Mouse (Mus musculus) c-Kit-positive CD71-positive TER-119-negative erythroid progenitor cells, embryonic 14.5 days (primary cell): Measurements from ENCODE around the gene Ywhah.
"Not testable (repeated sequence)": the region's sequence is repeated elsewhere in the genome, so short reads cannot be mapped to it uniquely, and the experiment has no call there.

Source experiments
- DNase-seq: peaks from one replicate; pipeline ENCODE4 v3.0.0-alpha.2; 2013; ENCODE audit warnings: low read depth

Gene Ywhah

GRCm38 (mm10) chr5:33011132-33012106 is 7.2 kb upstream of the Ywhah start:
- DNase-seq = no peak

DNA sequence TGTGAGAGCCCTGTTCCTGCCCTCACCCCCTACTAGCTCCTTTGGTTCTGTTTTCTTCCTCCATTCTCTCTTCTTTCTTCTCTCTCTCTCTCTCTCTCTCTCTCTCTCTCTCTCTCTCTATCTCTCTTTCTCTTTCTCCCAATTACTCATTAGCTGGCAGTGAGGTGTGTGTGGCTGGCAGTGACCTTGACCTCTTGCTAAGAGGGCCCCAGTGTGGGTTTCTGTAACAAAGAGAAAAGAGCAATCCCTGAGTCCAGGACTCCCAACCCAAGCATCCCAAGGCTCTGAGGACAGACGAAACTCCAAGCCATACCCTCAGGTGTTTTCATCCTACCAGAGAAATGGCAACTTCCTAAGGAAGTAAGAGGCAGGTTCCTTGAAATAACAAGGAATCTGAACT is 4.5 kb upstream of the Ywhah start:
- no peak for DNase-seq

DNA sequence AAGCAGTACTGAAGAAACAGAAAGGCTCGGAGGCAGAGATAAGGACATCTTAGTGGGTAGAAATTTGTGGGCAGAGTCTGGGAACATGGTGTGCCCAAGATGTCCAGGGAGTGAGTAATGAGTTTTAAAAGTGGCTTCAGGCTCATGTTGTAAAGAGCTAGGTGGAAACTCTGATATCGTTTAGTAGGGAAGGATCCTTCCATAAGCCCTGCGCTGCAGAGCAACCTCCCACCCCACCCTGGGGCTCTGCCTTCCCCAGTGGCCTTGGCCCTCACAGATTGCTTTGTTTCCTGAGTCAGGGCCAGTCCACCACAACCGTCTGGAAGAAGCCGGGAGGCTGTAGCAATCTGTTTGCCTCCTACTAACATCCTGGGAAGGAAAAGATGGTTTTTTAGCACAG is 3.0 kb upstream of the Ywhah start:
- DNase-seq = no peak

DNA sequence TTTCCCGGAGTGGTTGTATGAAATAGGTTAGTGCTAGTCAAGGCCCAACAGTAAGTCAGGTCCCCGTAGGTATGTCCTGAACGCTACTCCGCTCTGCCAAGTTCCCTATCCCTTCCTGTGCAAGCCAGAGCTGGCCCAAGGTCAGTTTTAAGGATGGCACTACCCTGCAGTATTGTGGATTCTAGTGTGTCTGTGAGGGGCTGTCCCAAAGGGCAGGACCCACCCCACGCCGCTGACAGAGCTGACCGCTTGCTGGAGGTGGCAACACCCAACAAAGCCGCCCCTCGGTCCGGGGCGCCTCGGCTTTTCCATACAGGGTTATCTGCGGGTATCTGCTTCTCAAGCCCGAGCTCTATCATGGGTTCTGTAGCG is 441 bp upstream of the Ywhah start:
- DNase-seq = no peak

DNA sequence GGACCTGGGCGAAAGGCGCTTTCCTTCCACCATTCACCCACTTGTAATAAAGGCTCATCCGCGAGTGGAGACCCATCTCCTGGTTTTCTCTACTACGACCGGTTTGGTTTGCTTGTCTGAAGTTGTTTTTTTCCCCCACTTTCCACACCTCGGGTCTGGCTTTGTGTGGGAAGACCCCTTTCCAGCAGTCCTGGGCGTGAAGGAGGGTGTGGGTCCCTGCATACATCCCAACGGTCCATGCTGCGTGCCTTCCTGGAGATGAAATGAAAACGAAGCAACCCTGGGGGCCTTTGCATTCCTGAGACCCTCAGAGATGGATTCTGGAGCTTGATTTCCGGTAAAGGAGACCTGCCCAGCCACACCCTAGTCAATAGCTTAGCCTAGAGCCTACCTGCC is 808 bp downstream of the Ywhah start:
- DNase-seq = no peak

GRCm38 (mm10) chr5:33021622-33022021 is 3.0 kb downstream of the Ywhah start:
- no peak for DNase-seq

- DNase-seq = no peak
Measured at GRCm38 (mm10) chr5:33023337-33023736, 4.7 kb downstream of the Ywhah start.

- DNase-seq = no peak
Measured at GRCm38 (mm10) chr5:33024474-33024873, 5.9 kb downstream of the Ywhah start.

- no peak for DNase-seq
Measured at GRCm38 (mm10) chr5:33028656-33029055, 10.0 kb downstream of the Ywhah start.

- no peak for DNase-seq
Measured at GRCm38 (mm10) chr5:33030425-33031175, 12.0 kb downstream of the Ywhah start.

GRCm38 (mm10) chr5:33032036-33032773 is 13.6 kb downstream of the Ywhah start:
- DNase-seq = no peak

DNA sequence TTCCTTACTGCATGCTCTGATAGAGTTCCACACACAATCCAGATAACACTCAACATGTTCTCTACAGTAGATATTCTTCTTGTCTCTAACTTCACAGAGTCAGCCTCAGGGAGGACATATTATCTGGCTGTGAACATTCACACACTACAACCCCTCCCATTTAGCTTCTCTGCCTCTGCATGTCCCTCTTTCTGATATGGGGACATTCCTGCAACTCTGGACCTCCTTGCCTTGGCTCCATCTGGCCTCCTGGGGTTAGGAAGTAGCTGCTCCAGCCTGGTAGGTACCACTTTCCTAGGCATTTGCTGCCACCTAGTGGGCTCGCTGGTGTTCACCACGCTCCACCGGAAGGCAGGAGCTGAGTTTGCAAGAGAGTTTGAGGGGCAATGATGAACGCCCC is 14.5 kb downstream of the Ywhah start:
- peak; percentile 80 for DNase-seq

DNA sequence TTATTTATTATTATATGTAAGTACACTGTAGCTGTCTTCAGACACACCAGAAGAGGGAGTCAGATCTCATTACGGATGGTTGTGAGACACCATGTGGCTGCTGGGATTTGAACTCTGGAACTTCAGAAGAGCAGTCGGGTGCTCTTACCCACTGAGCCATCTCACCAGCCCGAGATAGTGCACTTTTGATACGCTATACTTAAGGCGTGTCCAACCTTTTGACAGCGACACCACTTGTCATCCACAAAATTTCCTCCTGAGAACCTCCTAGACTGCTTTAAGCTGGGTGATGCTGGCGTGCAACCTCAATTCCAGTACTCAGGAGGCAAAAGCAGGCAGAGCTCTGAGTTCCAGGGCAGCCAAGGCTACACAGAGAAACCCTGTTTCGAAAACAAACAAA is 15.0 kb downstream of the Ywhah start:
- DNase-seq = not testable (repeated sequence)

GRCm38 (mm10) chr5:33034100-33034499 is 15.5 kb downstream of the Ywhah start:
- no peak for DNase-seq

DNA sequence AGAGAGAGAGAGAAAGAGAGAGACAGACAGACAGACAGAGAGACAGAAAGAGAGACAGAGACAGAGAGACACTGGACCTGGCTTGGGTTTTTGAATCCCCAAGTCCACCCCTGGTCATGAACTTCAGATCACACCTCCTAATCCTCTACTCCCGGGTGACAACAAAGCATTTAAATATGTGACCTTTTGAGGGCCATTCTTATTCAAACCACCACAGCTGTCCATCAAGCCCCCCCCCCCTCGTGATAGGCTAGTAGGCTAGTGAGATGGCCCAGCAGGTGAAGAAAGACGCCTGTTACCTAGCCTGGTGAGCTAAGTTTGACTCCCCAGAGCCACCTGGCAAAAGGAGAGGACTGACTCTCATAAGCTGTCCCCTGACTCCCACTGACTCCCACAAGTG is 16.3 kb downstream of the Ywhah start:
- no peak for DNase-seq

DNA sequence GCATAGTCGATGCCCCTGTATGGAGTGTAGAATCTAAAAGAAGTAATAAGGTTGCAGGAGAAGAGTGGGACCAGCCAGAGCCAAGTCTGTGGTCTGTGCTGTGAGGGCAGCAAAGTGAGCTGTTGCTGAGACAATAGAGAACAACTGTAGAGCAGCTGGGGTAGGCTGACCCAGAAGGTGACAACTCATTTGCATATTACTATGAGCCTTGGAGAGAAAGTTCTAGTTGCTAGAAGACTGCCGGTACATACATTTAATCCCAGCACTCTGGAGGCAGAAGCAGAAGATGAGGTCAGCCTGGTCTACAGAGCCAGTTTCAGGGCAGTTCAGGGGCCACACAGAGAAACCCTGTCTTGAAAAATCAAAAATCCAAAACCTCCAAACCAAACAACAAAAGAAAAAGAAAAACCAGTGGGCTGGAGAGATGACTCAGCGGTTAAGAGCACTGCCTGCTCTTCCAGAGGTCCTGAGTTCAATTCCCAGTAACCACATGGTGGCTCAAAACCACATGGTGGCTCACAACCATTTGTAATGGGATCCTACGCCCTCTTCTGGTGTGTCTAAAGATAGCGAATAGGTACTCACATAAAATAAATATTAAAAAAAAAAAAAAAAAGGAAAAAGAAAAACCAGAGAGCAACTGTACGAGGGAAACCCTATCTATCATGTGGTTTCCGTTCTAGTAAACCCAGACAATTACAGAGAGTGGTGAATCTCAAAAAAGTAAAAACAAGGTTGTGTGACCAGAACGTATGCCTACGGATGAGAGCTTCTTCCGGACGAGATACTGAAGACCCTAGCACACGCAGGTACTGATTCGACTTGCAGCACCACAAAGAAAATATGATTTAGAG is 20.3 kb downstream of the Ywhah start:
- no peak for DNase-seq

GRCm38 (mm10) chr5:33039510-33039911 is 20.9 kb downstream of the Ywhah start:
- peak; percentile 72 for DNase-seq

DNA sequence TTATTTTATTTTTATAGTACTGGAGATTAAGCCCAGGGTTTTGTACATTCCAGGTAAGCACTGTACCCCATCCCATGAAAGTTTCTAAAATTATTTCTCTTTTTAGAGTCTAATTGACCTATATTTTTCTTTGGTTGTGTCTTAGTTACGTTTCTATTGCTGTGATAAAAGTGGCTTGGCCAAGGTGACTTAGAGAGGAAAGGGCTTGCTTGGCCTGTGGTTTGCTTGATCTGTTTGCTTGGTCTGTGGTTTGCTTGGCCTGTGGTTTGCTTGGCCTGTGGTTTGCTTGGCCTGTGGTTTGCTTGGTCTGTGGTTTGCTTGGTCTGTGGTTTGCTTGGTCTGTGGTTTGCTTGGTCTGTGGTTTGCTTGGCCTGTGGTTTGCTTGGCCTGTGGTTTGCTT is 22.1 kb downstream of the Ywhah start:
- DNase-seq = not testable (repeated sequence)

DNA sequence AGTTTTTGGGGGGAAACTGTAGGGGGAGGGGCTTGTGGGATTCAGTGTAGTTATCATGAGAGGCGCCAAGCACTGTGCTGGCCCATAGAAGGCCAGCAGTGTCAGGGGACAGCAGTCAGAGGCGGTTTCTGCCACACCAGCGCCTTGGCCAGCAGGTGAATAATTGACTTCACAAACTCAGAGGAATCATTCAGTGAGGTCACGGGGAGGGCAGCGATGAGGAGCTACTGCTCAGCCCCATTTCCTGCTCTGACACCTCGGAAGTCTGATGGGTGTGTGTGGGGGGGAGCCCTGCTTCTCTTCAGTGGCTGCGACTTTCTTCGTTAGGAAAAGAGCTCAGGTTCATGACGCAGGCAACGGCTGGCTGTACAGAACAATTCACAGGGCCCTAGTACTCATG is 24.8 kb downstream of the Ywhah start:
- no peak for DNase-seq

DNA sequence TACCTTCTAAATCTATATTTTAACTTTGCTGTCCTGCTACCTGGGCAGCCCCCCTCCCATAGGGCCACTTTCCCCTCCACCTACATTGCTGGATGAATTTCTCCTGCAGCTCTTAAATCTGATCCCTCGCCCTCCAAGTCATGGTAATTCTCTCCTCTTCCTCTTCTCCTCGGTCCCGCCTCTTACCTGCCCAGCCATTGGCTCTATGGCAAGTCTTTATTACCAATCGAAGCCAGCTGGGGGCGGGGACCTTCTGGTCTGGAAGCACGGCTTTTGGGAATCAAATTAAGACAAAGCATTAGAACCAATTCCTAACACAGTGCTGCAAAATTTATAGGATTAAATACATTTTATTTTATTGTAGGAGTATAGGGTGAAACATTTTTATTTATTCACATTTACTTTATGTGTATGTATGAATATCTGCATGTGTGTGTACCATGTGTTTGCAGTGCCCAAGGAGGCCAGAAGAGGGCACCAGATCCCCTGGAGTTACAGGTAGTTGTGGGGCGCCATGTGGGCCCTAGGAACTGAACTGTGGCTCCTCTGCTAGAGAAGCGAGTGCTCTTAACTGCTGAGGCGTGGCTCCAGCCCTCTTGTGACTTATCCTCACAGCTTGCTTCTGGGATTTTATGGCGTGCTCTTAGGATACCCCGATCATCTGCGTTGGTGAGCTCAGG is 26.2 kb downstream of the Ywhah start:
- DNase-seq = no peak

GRCm38 (mm10) chr5:33045316-33045705 is 26.7 kb downstream of the Ywhah start:
- no peak for DNase-seq
